11 mouse cellular contexts compared by ENCODE assay signal in genomic region chr1:194148416-194149364, GRCm38 (mm10).
DNase-seq lines count a peak whose midpoint lies in the region; ATAC-seq lines count a peak whose summit lies in the region.
"Had no signal": no experiment of that assay in that cellular context is flagged by ENCODE, and none has a peak within 500 bp of the region (broad histone marks: within the 10 kb centered on the region; RNA-seq: fewer than 3 reads in every experiment).

No protein-coding gene starts in this region.

- 26% methylated on average over 11 of the region's 11 CpGs for WGBS in kidney, embryonic 14.5 days
- WGBS in midbrain, embryonic 15.5 days: 61% methylated on average over 11 of the region's 11 CpGs
- 72% methylated on average over 11 of the region's 11 CpGs for WGBS in midbrain, embryonic 13.5 days

- no peaks in the 10 kb centered on the region for H3K9me3 ChIP-seq in kidney, embryonic 14.5 days (ENCODE audit: control insufficient read depth, low read length)
- H3K9me3 ChIP-seq in midbrain, embryonic 15.5 days: no peaks in the 10 kb centered on the region
- H3K9me3 ChIP-seq in midbrain, embryonic 13.5 days: no peaks in the 10 kb centered on the region
- H3K9me3 ChIP-seq: liver, embryonic 13.5 days had no signal

- no peaks in the 10 kb centered on the region for H3K36me3 ChIP-seq in kidney, embryonic 14.5 days (ENCODE audit: control insufficient read depth, insufficient read depth, low read length)
- H3K36me3 ChIP-seq in midbrain, embryonic 15.5 days (replicated peaks): no peaks in the 10 kb centered on the region
- H3K36me3 ChIP-seq in midbrain, embryonic 13.5 days: no peaks in the 10 kb centered on the region
- H3K36me3 ChIP-seq: liver, embryonic 13.5 days had no signal

- no peak overlapping the region for H3K4me3 ChIP-seq in kidney, embryonic 14.5 days (ENCODE audit: low read length)
- no peak overlapping the region for H3K4me3 ChIP-seq in midbrain, embryonic 15.5 days
- no peak overlapping the region for H3K4me3 ChIP-seq in midbrain, embryonic 13.5 days (replicated peaks)
- H3K4me3 ChIP-seq: liver, embryonic 13.5 days had no signal

- ATAC-seq in kidney, embryonic 14.5 days (ENCODE audit: low FRiP score, low TSS enrichment): peak; percentile 89
- no peak for ATAC-seq in midbrain, embryonic 15.5 days (replicated peaks)
- ATAC-seq in midbrain, embryonic 13.5 days: no peak
- ATAC-seq in erythroblast, adult 5-6 weeks (replicated peaks; ENCODE audit: low FRiP score, poor library complexity, severe bottlenecking): no peak

- no peak for DNase-seq in kidney, adult 9 months
- peak; percentile 14 to 41 for DNase-seq in frontal cortex, postnatal 36 days (ENCODE audit: low spot score in 2 of 2)
- DNase-seq in right cerebral cortex, postnatal 10 days (ENCODE audit: low spot score in 2 of 2): peak; percentile 59 to 65
- no peak for DNase-seq in spleen, postnatal 14 days (ENCODE audit: low spot score in 2 of 2)
- DNase-seq: cerebellum, adult 11 months; liver, embryonic 13.5 days; thymus, postnatal 36 days had no signal

- no peaks in the 10 kb centered on the region for H3K27me3 ChIP-seq in kidney, embryonic 14.5 days (ENCODE audit: control insufficient read depth, insufficient read depth, low read length)
- no peaks in the 10 kb centered on the region for H3K27me3 ChIP-seq in midbrain, embryonic 15.5 days (replicated peaks)
- H3K27me3 ChIP-seq in midbrain, embryonic 13.5 days: no peaks in the 10 kb centered on the region; the same call in 1 of the 2 replicates
- H3K27me3 ChIP-seq: liver, embryonic 13.5 days had no signal

- H3K27ac ChIP-seq in kidney, embryonic 14.5 days (ENCODE audit: low read depth, low read length): peak overlapping the region; percentile 60; the same call in 1 of the 2 replicates
- 0 out of 2 replicates have a peak overlapping the region, but pooled peaks have one; percentile 9 for H3K27ac ChIP-seq in midbrain, embryonic 15.5 days
- no peak overlapping the region for H3K27ac ChIP-seq in midbrain, embryonic 13.5 days
- H3K27ac ChIP-seq: liver, embryonic 13.5 days had no signal

- H3K4me1 ChIP-seq in kidney, embryonic 14.5 days (ENCODE audit: control insufficient read depth, insufficient read depth, low read length): 0 out of 2 replicates have a peak, but pooled peaks cover 6% of the 10 kb centered on the region
- 0 out of 2 replicates have a peak, but pooled peaks cover 9% of the 10 kb centered on the region for H3K4me1 ChIP-seq in midbrain, embryonic 15.5 days
- H3K4me1 ChIP-seq in midbrain, embryonic 13.5 days (replicated peaks): peaks cover 4% of the 10 kb centered on the region; the same call in 1 of the 2 replicates
- H3K4me1 ChIP-seq: liver, embryonic 13.5 days had no signal

- H3K9ac ChIP-seq in kidney, embryonic 14.5 days (ENCODE audit: low read depth, low read length): no peak overlapping the region
- H3K9ac ChIP-seq in midbrain, embryonic 15.5 days: no peak overlapping the region
- no peak overlapping the region for H3K9ac ChIP-seq in midbrain, embryonic 13.5 days (replicated peaks)
- H3K9ac ChIP-seq: liver, embryonic 13.5 days had no signal

- H3K4me2 ChIP-seq in kidney, embryonic 14.5 days (replicated peaks; ENCODE audit: low read depth, low read length): no peak overlapping the region
- no peak overlapping the region for H3K4me2 ChIP-seq in midbrain, embryonic 15.5 days
- no peak overlapping the region for H3K4me2 ChIP-seq in midbrain, embryonic 13.5 days (replicated peaks)
- H3K4me2 ChIP-seq: liver, embryonic 13.5 days had no signal

Comparison
In these comparisons a context has a peak if more than half of its experiments do, and no peak if none do; other contexts are left out.
1. DNase-seq: peak in frontal cortex, postnatal 36 days (2 of 2) and right cerebral cortex, postnatal 10 days (2 of 2); none in kidney, adult 9 months (single experiment) and spleen, postnatal 14 days (0 of 2).